Mouse (Mus musculus): ENCODE results near the gene Prm2. TPM values are rescaled to one million over a fixed set of nuclear protein-coding genes. Genes with fewer than 3 reads are reported as not detected.

Prm2 gene
- total RNA-seq, 2 experiments from 2014 or later: not detected

DNA sequence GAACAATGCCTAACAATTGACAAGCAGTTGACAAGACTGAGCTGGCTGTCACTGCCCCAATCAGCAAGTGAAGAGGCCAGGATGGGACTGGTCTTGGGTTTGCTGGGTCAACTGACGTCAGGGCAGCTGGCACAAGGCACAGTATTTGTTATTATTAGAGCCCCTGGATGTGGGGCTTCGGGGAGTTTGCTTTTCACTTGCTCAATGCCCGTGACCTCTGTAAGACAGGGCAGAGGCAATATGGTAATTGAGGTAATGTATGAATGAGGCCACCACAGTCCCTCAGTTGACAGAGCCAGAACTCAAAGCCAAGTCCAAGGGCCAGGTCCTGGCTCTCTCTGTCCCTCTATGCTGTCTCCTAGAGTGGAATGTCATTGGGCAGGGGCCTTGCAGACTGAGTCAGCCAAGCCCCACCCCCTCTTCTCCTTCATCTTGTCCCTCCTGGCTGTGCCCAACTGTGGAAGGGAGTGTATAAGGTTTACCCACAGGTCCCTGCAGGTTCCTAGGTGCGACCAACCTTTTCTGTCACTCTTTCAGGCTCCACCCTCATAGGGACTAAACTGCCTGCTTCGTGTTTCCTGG, 18.3 kb downstream of the Prm2 start:
- no peak for DNase-seq (ENCODE audit: low spot score in 2 of 2)

DNA sequence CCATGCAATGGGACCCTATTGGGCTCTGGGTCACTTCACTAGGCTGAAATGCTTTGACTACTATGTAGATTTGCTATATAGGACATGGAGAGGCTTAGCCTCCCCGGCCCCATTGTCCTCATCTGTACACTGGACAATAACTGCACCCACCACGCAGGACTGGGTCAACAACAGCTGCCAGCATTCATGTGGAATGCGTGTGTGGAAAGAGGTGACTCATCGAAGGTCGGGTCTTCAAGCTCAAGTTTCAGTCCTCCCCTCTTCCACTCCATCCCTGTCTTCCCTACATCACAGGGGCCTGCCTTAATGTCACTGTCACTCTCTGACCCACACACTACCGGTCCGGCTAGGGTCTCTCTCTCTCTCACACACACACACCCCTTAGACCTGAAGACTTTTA, 19.6 kb downstream of the Prm2 start:
- DNase-seq (ENCODE audit: low spot score in 2 of 2): no peak

DNA sequence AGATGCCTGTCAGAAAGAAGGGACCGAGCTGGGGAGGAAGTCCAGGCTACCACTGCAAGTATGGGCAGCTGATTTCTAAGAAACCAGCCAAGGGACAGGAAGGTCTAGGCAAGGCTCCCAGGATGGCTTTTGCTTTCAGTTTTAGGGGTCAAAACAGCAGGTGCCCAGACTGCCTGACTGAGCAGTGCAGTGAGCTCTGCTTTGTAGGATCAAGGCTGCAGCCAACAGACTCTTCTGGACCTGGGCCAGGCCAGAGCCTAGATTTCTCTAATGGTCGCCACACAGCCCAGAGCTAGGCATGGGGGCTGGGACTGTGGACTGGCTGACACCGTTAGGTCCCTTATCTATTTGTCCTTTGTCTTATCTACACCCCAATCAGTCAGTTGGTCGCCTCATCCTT, 21.2 kb downstream of the Prm2 start:
- DNase-seq (ENCODE audit: low spot score in 2 of 2): no peak

DNA sequence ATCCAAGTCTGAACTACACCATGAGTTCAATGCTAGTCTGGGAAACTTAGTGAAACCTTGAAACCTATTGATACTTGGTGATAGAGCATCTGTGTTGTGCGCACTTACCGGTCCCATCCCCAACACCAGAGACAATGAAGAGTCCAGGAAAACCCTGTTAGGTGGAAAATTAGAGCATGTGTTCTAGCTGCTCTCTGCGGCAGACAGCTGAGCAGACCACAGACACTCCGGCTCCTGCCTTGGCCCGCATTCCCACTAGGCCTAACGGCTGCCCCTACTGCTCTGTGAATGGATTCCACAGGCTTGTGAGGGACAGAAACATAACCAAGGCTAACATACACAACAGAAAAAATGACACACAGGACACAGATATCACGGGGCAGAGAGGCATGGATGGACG, 22.4 kb downstream of the Prm2 start:
- no peak for DNase-seq (ENCODE audit: low spot score in 2 of 2)

DNA sequence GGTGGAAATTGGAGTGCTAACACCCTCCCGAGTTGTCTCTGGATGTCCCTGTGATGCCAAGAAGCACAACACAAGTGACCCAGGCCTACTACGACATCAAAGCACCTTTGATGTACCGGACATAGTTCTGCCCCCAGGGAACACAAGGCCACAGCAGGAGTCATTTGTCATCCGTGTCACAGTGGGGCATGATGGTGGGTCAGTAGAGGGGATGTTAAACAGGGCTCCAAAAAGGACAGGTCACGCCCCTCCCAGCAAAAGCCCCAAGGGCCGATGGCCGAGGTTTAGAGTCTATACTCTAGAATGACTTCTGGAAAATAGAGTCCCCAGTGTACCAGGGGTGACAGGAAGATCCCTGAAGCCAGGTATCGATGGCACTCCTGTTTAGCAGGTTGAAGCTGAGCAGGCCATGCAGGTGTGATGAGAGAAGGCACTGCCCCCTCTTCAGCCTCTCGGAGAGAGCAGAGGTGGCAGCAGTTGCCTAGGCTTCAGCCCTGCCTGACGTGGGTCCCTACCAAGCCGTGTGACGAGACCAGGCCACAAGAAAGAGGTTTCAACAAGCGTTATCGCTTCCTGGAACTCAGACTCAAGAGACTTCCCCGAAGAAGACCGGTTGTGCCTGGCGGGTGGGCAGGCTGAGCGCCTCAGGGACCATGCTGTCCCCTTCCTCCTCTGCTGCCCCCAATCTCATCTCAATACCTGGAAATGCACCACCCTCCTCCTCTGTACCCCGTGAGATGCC, 24.0 kb downstream of the Prm2 start:
- no peak for DNase-seq (ENCODE audit: low spot score in 2 of 2)

DNA sequence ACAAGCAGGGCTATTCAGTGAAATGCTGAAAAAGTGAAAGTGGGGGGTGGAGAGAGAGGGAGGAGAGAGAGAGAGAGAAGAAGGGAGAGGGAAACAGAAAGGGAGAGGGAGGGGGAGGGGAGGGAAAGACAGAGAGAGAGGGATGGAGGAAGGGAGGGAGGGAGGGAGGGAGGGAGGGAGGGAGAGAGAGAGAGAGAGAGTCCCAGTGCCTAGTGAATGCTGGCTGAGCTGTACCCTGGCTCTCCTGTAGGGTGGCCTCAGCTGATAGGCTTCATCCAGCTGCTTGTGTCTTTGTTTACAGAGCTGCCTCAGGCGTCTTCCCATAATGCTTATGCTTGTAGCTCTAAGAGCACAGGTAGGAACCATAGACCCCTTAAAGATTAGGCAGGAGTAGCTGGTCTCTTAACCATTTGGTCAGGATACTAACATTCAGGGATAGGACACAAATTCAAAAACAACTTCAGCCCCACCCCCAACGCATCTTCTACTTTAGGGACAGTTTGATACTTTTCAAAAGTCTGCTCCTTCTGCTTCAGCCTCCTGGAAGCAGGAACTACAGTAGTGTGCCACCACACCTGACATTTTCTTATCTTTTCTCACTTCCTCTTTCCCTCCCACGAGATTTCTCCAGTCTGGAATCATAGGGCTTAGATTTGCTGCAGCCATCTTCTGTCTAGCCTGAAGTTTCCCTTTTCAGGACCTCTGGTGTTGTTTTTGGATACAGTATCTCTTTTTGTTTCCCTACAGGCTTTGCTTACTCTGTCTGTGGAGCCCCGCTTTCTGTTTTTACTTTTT, 25.2 kb downstream of the Prm2 start:
- DNase-seq (ENCODE audit: low spot score in 2 of 2): no peak

DNA sequence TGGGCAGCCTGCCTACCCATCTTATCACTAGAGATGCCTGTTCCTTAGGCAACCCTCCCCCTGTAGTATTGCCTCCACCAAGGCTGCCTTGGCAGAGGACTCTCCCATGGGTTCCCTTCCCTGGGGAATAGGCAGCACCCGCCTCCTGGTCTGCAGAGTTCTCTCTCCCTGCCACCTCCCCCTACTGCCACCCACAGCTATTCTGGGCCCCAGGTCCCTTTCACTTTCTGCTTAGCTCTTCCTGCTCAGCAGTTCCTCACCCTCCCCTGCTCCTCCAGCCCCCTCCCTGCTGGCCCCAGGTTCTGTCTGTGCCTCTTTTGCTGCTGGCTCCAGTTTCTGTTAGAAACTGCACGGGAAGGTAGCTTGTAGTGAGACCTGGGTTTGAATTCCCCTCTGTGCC, 26.3 kb downstream of the Prm2 start:
- DNase-seq (ENCODE audit: low spot score in 2 of 2): no peak

DNA sequence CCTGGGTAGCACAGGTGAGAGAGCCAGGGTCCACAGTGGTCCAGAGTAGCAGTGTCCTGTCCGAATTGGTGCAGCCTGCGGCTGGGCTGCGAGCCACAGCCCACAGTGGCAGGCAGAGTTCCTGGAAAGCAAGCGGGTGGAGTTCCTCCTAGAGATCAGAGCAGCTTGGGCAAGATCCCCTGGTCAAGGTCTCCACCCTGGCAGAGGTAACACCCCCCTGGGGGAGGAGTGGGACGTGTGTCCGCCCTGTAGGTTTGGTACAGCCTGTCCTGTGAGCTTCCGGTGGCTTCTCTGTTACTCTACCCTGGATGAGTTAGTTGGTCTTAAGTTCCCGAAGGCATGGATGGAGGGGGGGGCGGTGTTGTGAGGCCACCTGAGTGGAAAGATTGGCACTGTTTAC, 27.1 kb downstream of the Prm2 start:
- no peak for DNase-seq (ENCODE audit: low spot score in 2 of 2)

DNA sequence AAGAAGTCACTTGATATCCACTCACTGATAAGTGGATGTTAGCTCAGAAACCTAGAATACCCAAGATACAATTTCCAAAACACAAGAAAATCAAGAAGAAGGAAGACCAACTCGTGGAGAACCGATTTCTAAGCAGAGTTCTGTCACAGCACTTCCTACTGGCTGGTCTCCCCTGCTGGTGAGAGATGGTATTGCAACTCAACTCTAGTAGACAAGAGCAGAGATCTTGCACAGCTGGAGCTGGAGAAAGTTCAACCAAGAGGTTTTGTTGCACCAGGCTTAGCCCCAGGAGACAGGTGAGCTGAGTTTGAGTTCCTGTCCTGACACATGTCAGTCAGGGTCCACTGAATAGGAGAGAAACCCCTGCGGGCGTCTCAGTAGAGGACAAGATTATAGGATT, 28.8 kb downstream of the Prm2 start:
- DNase-seq (ENCODE audit: low spot score in 2 of 2): peak; percentile 59 to 76

DNA sequence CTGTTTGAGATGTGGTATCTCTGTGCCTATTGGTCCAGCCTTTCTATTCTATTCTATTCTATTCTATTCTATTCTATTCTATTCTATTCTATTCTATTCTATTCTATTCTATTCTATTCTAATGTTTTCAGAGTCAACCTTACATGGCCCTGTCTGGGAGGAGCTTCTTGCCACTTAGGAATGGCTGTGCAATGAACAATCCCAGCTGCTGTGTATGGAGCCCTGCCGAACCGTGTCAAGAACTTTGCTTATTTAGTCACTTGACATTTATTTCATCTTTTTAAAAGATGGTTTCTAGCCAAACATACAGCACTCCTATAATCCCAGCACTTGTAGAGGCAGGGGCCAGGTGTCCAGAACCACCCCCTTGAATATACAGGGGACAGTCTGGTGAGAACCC, 31.6 kb downstream of the Prm2 start:
- DNase-seq (ENCODE audit: low spot score in 2 of 2): no peak

DNA sequence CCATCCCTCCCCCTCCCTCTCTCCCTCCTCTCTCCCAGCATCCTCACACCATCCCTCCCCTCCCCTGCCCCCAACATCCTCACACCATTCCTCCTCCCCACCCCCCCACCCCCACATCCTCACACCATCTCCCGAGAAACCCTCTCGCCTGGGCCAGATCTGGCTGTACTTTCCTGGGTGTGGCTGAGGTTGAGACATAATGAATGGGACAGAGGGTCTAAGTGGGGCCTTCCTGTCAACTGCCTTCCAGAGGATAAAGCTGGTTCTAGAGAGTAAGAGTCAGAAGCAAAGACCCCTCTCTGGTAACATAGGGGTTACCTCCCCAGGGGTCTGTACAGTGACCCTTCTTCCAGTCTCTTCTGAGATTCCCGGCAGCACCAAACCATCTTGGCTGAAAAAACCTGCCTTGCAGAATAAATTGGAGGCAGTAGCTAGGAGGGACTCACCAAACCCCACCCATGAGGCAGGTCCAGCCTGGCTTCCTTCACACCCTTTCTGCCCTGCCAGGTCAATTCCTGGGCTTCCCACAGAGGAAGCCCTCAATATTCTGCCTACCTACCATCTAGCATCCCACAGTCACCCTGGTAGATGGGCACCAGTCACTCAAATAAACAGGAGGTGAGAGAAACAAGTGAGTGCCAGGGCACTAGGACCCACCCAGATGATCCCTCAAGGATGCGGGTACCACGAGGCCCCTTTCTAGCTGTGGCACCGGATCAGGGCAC, 32.2 kb downstream of the Prm2 start:
- DNase-seq (ENCODE audit: low spot score in 2 of 2): no peak

DNA sequence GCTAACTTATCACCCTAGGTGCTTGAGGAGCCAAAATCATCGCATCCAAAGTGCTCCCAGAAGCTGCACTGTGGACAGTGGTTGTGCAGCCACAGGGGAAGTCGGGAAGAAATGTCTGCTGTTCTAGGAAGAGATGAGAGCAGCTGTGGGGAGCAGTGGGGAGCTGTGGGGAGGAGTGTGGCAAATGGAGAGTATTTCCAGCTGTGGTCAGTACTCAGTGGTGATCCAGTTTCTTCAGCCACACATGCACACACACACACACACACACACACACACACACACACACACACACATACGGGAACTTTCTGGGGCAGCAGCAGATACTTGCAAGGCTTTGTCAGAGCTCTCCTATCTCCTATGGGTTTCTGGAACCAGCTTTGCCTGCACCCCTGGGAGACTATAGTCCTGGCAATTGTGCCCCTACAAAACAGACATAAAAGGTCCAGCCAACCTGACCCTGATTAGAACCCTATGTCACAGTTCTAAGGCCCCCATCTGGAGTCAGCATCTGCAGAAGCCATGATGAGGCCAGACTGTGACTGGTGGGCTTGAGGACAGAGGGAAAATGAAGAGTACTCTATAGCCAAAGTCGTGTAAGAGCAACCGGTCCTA, 33.3 kb downstream of the Prm2 start:
- no peak for DNase-seq (ENCODE audit: low spot score in 2 of 2)

DNA sequence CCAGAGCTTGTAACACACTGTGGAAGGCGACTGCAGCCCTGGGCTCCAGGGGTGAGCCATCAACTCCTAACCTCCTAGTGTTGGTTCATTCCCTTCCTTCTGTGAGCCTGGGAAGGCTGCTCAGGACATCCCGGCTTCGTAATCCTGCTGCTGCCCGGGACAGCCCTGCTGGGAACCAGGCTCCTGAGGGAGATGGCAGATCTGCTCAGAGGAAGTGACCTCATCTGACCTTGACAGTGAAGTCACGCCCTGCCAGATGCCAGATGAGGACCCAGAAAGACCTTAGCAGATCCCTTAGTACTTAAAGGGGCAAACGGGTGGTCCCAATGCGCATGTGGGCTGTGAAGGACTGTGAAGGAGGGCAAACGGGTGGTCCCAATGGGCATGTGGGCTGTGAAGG, 34.8 kb downstream of the Prm2 start:
- no peak for DNase-seq (ENCODE audit: low spot score in 2 of 2)

DNA sequence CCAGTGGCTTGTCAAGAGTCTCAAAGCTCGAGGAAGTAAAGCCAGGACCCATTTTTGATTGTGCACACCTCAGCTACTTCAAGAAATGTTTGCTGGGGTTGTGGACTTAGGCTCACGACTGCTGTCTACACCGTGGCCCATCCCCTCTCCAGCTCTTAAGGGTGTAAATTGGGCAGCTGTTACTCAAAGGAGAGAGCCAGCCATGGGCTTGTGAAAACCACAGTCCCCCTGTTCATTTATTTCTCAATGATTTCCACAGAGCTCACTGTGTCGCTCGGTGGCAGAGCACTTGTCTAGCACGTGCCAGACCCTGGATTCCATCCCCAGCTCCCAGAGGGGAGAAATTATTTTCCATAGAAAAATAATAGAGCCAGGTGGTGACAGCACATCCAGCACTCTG, 39.8 kb downstream of the Prm2 start:
- DNase-seq (ENCODE audit: low spot score in 2 of 2): no peak

DNA sequence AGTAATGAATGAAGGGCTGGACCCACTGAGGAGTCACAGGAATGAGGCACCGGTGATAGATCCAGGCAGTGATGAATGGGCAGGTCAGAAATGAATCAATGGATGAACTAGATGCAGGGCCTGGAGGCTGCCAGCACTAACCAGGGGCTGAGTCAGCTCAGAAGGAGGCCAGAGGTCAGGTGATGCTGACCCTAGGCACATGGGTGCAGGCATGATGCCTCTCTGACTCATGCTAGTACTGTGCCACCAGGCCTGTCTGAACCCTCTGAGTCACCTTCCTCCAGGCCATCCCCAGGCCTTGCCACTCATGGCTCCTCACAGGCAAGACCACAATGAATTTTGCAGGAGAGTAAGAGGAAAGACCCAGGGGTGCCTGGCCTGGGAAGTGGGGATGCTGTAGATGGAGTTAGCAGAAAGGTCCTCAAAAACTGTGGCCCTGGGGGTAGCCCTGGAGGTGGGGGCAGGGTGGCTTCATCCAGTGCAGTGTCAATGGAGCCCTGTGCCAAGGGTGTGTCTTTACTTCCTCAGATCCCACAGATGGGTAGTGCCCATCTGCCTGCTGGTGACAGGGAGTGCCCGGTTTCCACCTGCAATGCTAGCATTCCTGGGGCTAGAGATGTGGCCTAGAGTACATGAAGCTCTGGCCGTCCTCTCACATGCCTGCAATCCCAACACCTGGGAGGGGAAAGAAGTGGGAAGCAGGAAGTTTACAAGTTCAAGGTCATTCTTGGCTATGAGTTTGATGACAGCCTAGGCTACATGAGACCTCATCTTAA, 41.2 kb downstream of the Prm2 start:
- no peak for DNase-seq (ENCODE audit: low spot score in 2 of 2)

DNA sequence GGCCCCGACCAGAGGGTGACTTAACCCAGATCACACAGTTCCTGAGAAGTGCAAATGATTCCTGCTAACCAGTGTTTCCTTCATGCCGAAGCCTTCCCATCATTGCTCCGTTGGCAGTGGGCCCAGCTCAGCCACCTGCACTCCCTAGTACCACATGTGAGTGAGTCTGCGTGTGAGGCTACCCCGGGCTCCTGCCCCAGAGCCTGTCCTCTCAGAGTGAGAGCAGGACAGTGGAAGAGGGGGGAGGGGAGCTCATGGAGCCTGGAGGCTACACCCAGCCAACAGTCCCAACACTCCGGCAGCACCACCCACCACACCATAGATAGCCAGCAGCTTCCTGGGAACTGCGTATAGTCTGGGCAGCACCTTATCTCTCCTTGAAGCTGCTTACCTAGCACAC, 46.1 kb downstream of the Prm2 start:
- no peak for DNase-seq (ENCODE audit: low spot score in 2 of 2)

DNA sequence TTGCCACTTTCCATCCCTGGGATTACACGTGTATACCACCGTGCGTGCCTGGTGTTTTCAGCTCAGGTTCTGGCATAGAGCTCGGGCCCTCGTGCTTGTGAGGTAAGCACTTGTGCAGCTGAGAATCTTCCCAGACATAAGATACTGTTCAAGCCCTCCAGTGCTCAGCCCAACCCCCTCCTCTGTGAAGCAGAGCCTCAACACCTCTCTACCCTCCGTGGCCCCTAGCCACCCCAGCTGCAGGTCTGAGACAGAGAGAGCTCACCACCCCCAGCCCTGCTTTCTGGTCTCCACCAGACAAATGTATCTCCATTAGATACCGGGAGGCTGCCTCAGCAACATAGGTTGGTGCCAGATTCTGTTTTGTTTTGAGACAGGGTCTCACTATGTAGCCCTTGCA, 46.7 kb downstream of the Prm2 start:
- DNase-seq (ENCODE audit: low spot score in 2 of 2): no peak
